In genomic region chr11:30263627-30264026, GRCm38 (mm10) we compare ENCODE assay signal across 16 mouse cellular contexts. TPM values are rescaled to one million over a fixed set of nuclear protein-coding genes. Genes with fewer than 3 reads are reported as not detected.
DNase-seq lines count a peak whose midpoint lies in the region; ATAC-seq lines count a peak whose summit lies in the region.
"Had no signal": no experiment of that assay in that cellular context is flagged by ENCODE, and none has a peak within 500 bp of the region (broad histone marks: within the 10 kb centered on the region; RNA-seq: fewer than 3 reads in every experiment).

No protein-coding gene starts in this region.

- peaks cover 4% of the 10 kb centered on the region; the same call in 1 of the 2 replicates for H3K9me3 ChIP-seq in kidney, embryonic 16.5 days (ENCODE audit: low read length)
- no peaks in the 10 kb centered on the region for H3K9me3 ChIP-seq in midbrain, embryonic 16.5 days (replicated peaks; ENCODE audit: control insufficient read depth, low read length, poor library complexity, severe bottlenecking)
- H3K9me3 ChIP-seq in midbrain, embryonic 13.5 days = no peaks in the 10 kb centered on the region
- H3K9me3 ChIP-seq: embryonic facial prominence, embryonic 10.5 days; liver, embryonic 12.5 days; neural tube, embryonic 12.5 days had no signal

- H3K9ac ChIP-seq in kidney, embryonic 16.5 days (replicated peaks; ENCODE audit: low read length) = no peak overlapping the region
- H3K9ac ChIP-seq in midbrain, embryonic 16.5 days (ENCODE audit: low read depth, low read length) = no peak overlapping the region
- no peak overlapping the region for H3K9ac ChIP-seq in midbrain, embryonic 13.5 days (replicated peaks)
- H3K9ac ChIP-seq: liver, embryonic 12.5 days; neural tube, embryonic 12.5 days had no signal

- H3K4me1 ChIP-seq in kidney, embryonic 16.5 days (ENCODE audit: insufficient read depth, low read length) = peaks cover 15% of the 10 kb centered on the region
- peaks cover 41% of the 10 kb centered on the region for H3K4me1 ChIP-seq in midbrain, embryonic 16.5 days (ENCODE audit: control insufficient read depth, insufficient read depth, low read length)
- H3K4me1 ChIP-seq in midbrain, embryonic 13.5 days (replicated peaks) = peaks cover 32% of the 10 kb centered on the region

- no peak overlapping the region for H3K4me3 ChIP-seq in kidney, embryonic 16.5 days (ENCODE audit: low read length)
- H3K4me3 ChIP-seq in midbrain, embryonic 16.5 days (ENCODE audit: low read depth, low read length) = no peak overlapping the region
- H3K4me3 ChIP-seq in midbrain, embryonic 13.5 days (replicated peaks) = no peak overlapping the region
- H3K4me3 ChIP-seq: embryonic facial prominence, embryonic 10.5 days; liver, embryonic 12.5 days; neural tube, embryonic 12.5 days had no signal

- peak overlapping the region; percentile 57; the same call in 1 of the 2 replicates for H3K27ac ChIP-seq in kidney, embryonic 16.5 days (ENCODE audit: low read length)
- H3K27ac ChIP-seq in midbrain, embryonic 16.5 days (ENCODE audit: low read length) = no peak overlapping the region
- H3K27ac ChIP-seq in midbrain, embryonic 13.5 days = no peak overlapping the region
- H3K27ac ChIP-seq: embryonic facial prominence, embryonic 10.5 days; liver, embryonic 12.5 days; neural tube, embryonic 12.5 days had no signal

- H3K36me3 ChIP-seq in kidney, embryonic 16.5 days (ENCODE audit: insufficient read depth, low read length) = 0 out of 2 replicates have a peak, but pooled peaks cover 3% of the 10 kb centered on the region
- H3K36me3 ChIP-seq in midbrain, embryonic 16.5 days (ENCODE audit: control insufficient read depth, insufficient read depth, low read length) = no peaks in the 10 kb centered on the region
- no peaks in the 10 kb centered on the region for H3K36me3 ChIP-seq in midbrain, embryonic 13.5 days
- H3K36me3 ChIP-seq: embryonic facial prominence, embryonic 10.5 days; liver, embryonic 12.5 days had no signal

- no peak overlapping the region for H3K4me2 ChIP-seq in kidney, embryonic 16.5 days (replicated peaks; ENCODE audit: low read depth, low read length)
- H3K4me2 ChIP-seq in midbrain, embryonic 16.5 days (ENCODE audit: low read length) = peak overlapping the region; percentile 17
- H3K4me2 ChIP-seq in midbrain, embryonic 13.5 days (replicated peaks) = no peak overlapping the region
- H3K4me2 ChIP-seq: liver, embryonic 12.5 days; neural tube, embryonic 12.5 days had no signal

- intact Hi-C loops in heart, postnatal 10 days (cut with DNase I) = loop anchor here (2.0 kb wide), 1 partner anchor 103 kb away; no protein-coding TSS in a partner anchor

- H3K27me3 ChIP-seq in kidney, embryonic 16.5 days (ENCODE audit: insufficient read depth, low read length) = no peaks in the 10 kb centered on the region
- H3K27me3 ChIP-seq in midbrain, embryonic 16.5 days (ENCODE audit: control insufficient read depth, insufficient read depth, low read depth, low read length) = no peaks in the 10 kb centered on the region
- no peaks in the 10 kb centered on the region for H3K27me3 ChIP-seq in midbrain, embryonic 13.5 days
- H3K27me3 ChIP-seq: neural tube, embryonic 12.5 days had no signal

- WGBS in kidney, embryonic 16.5 days = 61% methylated on average over 2 of the region's 2 CpGs
- 74% methylated on average over 2 of the region's 2 CpGs for WGBS in midbrain, embryonic 16.5 days
- 82% methylated on average over 2 of the region's 2 CpGs for WGBS in midbrain, embryonic 13.5 days

- peak; percentile 74 for DNase-seq in heart, adult 8-10 months (ENCODE audit: low spot score)
- no peak for DNase-seq in heart, postnatal 10 days
- no peak for DNase-seq in kidney, postnatal 4 days
- DNase-seq in lung, postnatal 25 days (ENCODE audit: low spot score) = peak; percentile 24
- no peak for DNase-seq in c-Kit-positive CD71-positive TER-119-positive erythroid progenitor cells, embryonic 14.5 days (ENCODE audit: low spot score)
- DNase-seq: adrenal gland, adult 2 months; B cell, adult 2 months; cerebellum, postnatal 25 days; thymus, adult 2 months had no signal

- no peak for ATAC-seq in kidney, embryonic 16.5 days (ENCODE audit: low FRiP score, low TSS enrichment)
- no peak for ATAC-seq in midbrain, embryonic 16.5 days
- no peak for ATAC-seq in midbrain, embryonic 13.5 days
- ATAC-seq: intestine, embryonic 16.5 days; liver, embryonic 12.5 days had no signal

RNA-seq across cellular contexts. Expression of gene Sptbn1, which starts 4.3 kb away (rescaled TPM):
- 100 to 1,000 TPM; 542 to 588 (median 572) TPM for total RNA-seq in heart, adult 8-10 months (2022)
- 100 to 1,000 TPM; 571 to 593 TPM for total RNA-seq in heart, postnatal 10 days (2021)
- polyA plus RNA-seq in kidney, embryonic 16.5 days (2015; fragmentation: Nextera tagmentation; extraction: Ambion mirVana) = 119 and 135 TPM in 2 replicates
- polyA plus RNA-seq in midbrain, embryonic 16.5 days (2015; fragmentation: Nextera tagmentation; extraction: Ambion mirVana) = 185 TPM in 2 replicates
- polyA plus RNA-seq in midbrain, embryonic 13.5 days (2015; fragmentation: Nextera tagmentation; extraction: Ambion mirVana) = 121 and 136 TPM in 2 replicates

Comparison
In these comparisons a context has a peak if more than half of its experiments do, and no peak if none do; other contexts are left out.
1. DNase-seq: peak in heart, adult 8-10 months (single experiment) and lung, postnatal 25 days (single experiment); none in heart, postnatal 10 days (0 of 2), kidney, postnatal 4 days (0 of 2) and c-Kit-positive CD71-positive TER-119-positive erythroid progenitor cells, embryonic 14.5 days (single experiment).